Mouse (Mus musculus): ENCODE measurements around the gene Bckdhb. TPM values are rescaled to one million over a fixed set of nuclear protein-coding genes. Genes with fewer than 3 reads are reported as not detected.
"Not testable (repeated sequence)": the region's sequence is repeated elsewhere in the genome, so short reads cannot be mapped to it uniquely, and the experiment has no call there.

Bckdhb gene
- polyA plus RNA-seq, 3 experiments from 2014 or later, result 4.4 to 18.7 (median 12.6) TPM

DNA sequence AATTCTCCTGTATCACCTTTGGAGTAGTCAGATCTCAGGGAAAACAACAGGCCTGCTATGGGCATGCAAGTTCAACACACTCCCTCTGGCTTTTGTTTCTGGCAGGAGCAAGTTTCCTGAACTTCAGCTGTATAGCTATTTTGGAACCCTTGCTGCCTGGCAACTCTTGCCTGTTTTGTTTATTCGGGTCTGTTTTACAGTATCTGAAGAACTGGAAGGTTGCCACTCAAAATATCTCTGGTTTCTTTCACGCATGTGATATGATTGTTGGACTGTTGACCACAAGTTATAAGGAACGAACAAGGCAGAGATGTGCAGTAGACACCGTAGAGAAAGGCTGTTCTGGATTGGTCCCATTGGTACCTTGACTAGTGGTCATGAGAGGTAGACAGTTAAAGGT lies 39.4 kb downstream of the Bckdhb start:
- no peak for ATAC-seq

DNA sequence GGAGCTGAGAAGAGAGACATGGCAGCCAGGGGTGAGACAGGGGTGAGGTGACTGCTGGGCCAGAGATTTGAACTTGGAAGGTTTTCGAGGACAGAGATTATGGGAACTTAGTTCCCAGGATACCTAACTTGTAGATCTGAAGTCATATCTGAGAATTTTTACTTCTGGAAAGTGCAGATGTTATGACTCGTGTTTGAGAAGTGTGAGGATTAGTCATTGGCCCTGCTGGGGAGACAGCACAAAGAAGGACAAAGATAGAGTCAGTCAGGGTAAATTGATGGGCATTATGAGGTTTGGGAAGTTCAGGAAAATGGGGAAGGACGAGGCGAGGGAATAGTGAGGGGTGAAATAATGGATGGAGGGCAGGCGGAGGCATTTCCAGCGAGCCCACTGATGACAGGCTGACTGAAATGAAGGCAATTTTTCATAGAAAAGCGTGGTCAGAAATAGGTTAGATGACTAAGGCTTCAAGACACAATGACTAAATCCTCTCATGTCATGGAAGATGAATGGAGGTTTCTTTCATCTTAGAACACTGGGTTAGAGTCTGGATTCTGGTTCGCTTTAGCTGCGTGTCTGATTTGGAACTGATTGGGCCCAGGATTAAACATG lies 42.6 kb downstream of the Bckdhb start:
- ATAC-seq, result no peak

DNA sequence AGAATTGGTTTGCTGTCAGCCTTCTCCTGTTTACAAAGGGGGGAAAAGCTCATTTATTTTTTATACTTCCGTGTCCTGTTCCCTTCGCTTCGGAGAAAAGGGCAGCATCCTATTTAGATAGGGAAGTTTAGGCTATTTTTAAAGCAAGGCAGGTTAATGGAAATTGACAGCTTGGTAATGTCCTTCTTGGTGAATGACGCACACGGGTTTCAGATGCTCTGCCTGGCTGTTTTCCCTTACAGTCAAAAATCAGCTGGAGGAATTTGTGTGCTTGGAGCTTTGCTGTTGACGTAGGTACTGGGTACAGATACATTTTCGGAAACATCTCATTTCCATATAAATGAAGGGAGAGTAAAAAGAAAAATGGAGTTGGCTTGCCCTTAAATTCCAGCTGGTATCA lies 44.4 kb downstream of the Bckdhb start:
- ATAC-seq, result no peak

DNA sequence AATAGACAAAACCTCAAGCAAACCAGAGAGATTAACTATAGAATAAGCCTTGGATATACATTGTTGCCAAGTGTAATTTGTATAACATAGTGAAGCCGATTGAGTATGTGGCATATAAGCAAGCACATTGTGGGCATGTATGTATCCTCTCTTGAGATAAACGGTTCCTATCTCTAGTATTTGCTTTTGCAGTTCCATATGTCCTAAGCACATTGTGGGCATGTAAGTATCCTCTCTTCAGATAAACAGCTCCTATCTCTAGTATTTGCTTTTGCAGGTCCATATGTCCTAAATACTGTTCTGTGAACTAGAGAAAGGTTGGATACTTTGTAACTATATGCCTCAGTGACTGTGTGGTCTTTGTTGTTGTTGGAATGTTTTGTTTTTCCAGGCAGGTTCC lies 48.5 kb downstream of the Bckdhb start:
- ATAC-seq, result no peak

DNA sequence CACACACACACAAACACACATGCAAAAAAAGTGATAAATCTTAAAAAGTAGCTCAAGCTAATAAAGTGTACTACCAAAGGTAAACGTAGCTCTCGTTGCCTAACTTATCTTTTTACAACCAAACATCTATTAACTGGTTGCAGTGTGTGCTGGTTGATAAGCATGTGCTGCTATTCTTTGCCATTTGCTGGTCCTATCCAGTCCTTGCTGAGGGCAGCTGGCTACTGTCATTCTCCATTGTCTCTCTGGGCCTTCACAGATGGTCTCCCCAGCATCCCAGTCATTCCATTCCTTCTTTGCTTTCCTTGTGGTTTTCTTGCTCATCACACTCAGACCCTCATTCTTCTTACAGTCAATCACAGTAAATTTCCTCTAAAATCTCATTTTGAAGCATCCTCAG lies 50.9 kb downstream of the Bckdhb start:
- no peak for ATAC-seq

DNA sequence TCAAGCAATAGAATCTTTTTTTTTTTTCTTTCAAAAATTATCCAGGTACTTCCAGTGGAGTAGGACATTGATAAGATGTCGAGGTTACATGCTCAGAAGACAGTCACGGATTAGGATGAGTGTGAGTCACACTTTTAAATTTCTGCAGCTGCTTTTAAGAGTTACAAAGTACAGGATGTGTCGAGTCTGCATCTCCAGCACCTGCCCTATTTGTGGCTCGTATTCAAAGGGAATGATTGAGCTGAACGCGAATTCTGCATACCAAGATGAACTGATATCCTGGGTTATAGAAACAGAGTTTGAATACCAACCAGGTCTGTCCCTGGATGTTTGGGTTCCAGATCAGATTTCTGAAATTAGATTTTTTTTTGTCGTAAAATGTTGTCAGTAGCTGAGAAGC lies 56.3 kb downstream of the Bckdhb start:
- no peak for ATAC-seq

DNA sequence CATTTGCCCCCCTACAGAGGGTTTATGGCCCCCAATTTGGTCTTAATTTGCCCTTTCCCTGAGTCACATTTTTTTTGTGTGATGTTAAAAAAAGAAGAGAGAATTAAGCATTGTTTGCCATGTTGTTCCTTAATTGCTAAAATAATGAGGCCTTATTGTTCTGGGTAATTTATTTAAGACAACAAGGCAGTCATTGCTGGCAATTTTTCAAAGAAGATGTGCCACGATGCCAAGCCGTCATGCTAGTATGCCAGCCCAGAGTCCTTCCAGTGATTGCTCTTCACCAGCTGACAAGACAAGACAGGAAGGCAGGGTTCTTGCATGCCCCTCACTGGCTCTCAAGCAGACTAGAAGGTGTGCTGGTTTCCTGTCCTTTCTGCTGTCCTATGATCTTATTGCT lies 84.0 kb downstream of the Bckdhb start:
- no peak for ATAC-seq

DNA sequence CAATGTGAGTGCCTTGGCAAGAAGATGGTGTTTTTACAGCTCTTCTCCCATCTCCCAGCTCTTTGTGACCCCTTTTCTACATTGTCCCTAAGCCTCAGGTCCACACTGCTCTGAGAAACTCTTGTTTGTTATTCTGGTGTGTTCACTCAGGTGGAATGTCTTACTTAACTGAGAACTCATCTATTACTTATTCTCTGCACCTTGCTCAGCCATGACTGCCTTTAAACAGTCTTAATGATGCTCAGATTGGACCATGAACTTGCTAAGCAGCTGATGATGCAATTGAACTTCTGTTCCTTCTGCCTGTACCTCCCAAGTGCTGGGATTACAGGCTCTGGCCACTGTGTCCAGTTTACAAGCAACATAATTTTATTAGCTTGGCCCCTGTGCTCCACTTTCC lies 86.2 kb downstream of the Bckdhb start:
- ATAC-seq, result no peak

DNA sequence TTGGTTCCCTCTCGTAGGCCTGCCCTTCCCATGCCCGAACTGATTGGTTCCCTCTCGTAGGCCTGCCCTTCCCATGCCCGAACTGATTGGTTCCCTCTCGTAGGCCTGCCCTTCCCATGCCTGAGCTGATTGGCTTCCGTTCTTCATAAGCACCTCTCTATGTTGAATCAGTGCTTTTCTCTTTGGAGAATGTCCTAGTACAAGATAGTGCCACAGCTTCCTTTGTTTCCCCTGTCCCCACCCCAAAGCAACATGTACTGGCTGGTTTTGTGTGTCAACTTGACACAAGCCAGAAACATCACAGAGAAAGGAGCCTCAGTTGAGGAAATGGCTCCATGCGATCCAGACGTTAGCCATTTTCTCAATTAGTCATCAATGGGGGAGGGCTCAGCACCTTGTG lies 93.2 kb downstream of the Bckdhb start:
- ATAC-seq, result not testable (repeated sequence)

DNA sequence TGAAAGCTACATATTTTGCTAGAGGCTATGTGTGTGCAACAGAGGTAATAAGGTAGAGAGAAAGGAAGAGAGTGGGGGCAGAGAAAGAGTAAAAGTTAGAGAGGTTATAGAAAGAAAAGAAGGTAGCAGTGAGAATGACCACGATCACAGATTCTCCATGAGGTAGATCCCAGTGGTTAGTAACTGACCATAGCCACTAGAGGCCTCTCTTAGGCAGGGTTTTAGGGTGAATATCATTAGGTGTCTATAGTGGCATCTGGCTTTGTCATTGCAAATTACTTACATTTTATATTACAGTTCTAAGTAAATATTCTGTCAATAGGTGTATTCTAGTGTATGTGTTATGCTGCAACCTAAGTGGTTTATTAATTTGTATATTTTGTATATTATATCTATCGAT lies 94.7 kb downstream of the Bckdhb start:
- peak; percentile 73 for ATAC-seq

DNA sequence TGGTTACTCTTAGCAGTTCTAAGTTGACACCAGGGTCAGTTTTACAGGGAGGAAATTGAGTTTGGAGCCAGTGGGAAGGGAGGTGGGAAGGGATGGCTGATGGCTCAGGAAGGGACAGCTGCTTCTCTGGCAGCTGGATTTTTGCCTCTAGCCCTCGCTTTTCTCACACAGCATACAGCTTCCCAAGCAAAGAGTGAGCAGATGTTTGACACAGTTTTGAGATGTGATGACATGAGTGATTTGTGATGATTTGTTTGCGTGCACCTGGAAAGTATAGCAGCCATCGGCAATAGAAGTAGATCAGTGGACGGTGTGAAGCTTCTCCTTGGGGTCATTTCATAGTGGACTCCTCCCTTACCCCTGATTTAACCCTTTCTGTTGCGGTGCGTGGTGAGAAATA lies 96.2 kb downstream of the Bckdhb start:
- no peak for ATAC-seq

DNA sequence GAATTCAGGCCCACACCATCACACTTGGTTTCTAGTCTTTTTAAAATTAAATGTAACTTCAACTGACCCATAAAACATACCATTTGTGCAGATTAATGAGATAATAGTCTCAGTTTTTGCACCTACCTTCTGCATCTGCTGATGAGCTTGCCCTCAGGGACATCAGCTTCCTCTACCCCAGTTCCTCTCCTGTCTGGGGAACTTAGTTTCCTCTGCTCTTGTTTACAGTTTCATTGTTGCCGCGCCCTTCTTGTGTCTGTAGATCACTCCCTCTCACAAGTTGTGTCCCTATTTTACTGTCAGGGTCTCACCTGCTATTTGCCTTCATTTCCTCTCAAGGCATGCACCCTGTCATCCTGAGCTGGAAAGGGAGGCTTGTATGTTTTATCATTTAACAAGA lies 103.2 kb downstream of the Bckdhb start:
- no peak for ATAC-seq

DNA sequence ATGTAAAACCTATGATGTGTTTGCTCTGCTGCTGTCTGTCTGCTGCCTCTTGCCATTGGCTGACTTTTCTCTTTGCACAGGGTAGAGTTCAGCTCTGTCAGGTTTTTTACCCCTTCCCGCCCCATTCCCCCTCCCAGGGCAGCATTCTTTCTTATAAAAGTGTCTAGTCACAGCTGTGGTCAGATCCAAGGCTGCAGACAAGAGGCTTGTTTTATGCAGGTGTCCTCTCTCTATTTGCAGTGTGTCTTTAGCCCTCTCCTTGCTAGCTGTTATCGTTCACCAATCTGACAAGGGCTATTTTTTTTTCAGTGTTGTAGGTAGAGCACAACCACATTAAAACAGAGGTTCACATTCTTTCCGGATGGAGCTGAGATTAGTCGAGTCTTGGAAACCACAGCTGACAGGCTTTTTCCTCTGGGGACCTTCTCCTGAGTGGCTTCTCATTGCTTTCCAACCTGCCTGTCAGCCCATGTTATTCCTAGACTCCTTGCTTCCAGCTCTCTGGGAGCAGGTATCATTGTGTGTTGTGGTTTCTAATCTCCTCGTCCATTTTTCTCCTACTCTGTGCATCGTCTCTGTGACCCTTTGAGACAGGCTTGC lies 105.8 kb downstream of the Bckdhb start:
- ATAC-seq, result no peak

DNA sequence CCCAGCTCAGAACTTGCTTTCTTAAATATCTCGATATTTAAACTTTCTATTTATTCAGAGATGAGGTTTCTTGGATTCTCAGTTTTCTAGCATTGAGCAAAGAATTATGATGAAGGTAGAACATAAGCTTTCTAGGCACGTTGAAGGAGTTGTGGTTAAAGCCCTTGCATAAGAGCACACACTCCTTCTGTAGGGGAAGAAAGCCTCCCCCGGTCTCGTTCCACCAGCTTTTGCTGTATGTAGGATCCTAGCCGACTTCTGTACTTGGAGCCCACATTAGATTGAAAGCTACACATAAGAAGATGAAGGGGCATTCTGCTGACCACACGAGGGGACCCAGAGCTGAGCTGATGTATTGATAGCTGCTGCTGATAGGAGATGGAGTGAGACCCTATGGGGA lies 106.5 kb downstream of the Bckdhb start:
- ATAC-seq, result no peak

DNA sequence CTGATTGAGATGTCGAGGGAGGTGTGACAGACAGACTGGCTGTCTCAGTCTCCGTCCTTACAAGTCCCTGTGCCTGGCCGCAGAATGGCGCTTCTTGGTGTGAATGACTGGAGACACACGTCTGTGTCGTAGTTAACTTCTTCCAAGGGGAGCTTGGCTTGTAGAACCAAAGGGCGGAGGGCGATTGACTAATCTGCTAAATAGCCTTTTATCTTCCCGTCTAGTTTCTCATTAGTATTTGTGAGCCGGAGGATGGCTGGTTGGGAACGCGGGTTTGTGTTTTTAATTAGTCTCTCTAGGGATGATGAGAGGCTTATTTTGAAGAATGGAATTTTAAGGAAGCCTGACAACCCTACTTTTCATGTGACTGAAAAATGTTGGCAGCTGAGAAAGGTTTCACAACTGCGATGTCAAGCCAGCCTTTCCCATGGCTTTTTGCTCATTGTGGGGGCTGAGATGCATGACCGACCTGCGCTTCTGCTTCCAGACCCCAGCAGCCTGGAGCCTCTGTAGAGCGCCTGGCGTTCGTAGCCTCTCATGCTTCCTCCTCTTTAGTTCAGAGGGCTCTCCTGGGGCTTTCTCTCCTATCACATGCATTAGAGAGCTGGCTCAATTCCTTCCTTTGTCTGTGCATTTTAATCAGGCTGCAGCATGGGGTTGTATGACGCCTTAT lies 107.9 kb downstream of the Bckdhb start:
- no peak for ATAC-seq

DNA sequence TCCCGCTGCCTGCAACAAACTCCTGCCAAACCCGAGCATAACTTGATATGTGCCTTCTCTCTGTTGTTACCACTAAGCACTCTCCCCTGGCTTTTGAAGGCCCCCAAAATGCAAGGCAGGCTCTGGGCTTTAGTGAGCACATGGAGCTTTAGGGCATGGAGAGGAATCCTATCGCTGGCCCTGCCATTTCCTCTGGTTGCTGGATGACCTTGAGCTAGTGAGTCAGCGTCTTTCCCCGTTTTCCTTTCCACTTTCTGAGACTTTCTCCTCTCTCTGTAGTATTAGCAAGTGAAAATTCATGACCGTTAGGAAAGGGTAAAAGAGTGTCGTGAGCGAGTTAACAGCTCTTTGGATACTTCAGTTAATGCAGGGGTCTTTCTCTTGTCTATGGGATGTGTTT lies 111.1 kb downstream of the Bckdhb start:
- ATAC-seq, result no peak

DNA sequence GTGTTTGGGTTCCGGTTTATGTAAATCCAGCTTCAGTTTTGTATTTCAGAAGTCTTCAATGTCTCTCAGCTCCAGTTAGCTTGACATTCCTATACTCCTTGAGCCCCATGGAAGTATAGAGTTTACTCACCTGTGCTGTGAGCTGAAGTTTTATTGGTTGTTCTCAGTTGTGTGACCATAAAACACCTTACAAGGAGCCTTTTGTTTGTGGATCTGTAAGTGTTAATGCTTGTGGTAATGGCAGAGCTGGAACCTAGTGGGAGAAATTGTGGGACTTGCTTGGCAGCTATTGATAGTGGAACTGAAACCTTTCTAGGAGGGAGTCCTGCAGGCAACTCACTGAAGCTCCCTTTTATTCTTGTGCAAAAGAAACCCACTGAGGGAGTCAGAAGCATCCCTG lies 112.3 kb downstream of the Bckdhb start:
- no peak for ATAC-seq

DNA sequence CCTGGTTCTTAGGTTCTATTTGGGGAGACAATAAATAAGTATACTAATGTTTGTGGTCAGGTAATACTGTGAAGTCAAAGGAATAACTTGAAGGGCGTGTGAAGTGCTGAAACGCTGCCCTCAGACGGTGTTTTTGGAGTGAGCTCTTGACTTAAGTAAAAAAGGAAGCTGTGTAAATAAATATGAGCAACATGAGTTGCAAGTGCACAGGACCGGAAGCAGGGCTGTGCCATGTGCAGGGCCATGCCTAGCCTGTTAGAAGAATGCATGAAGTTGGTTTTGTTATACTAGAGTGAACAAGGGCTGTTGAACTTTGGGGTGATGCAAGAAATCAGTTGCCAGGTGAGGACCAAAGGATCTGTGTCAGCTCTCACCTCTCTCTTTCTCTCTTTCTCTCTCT lies 114.0 kb downstream of the Bckdhb start:
- ATAC-seq, result no peak

DNA sequence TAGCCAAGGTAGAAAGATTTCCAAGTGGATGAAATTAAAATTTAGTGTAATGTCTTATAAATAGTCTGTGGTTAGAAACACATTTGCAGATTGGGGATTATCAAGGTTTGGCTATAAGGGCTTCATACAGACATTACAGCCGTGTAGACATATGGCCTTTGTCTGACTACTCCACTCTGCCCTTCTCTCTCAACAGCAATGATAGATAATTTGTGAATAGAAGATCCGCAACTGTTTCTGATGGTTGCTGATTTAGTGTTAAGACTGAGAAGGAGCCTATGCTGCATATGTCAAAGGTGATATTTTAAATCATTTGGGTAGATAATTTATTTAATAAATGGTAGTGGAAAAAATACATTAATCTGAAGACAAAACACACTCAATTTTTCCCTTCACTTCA lies 115.4 kb downstream of the Bckdhb start:
- ATAC-seq, result no peak

DNA sequence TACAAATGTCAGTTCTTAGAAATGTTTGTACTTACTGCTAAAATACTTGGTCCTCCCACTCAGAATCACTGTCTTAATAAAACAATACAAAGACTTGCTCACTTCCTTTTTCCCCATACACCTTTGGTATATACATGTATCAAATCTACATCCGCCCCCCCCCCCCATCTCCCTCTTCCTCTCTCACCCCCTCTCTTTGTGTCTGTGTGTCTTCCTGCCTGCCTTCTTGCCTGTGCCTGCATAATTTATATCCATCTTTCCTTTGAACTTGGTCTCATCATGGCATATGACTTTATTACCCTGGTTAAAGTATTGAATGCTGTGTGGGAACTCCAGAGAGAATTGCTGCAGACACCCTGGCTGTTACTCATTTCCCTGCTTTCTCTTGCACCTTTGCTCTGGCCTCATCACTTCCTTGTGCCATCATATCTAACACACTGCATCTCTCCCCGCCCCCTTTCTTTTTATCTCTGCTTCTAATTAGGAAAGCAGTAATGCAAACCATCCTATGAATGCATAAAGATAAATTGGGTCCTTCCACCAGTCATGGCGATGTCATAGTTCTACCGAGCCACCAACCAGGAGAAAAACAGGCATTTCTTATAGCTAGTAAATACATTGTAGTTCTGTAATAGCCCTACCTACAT lies 116.8 kb downstream of the Bckdhb start:
- peak; percentile 94 for ATAC-seq

DNA sequence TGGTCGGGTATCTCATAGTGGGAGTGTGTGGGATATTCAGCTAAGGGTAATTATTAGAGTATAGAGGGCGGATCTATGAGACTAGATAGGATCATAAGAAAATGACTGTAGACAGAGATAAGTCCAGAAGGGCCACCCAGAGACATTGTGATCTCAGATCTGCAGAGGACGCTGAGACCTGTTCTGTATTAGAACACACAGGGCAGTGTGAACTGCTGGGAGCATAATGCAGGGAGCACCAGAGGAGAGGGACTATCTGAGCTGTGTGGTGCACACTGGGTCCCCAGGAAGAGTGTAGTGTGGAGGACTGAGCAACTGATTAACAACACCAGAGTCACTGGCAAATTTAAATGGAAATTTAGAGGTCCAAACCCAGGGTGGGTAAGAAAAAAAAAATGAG lies 117.6 kb downstream of the Bckdhb start:
- no peak for ATAC-seq

DNA sequence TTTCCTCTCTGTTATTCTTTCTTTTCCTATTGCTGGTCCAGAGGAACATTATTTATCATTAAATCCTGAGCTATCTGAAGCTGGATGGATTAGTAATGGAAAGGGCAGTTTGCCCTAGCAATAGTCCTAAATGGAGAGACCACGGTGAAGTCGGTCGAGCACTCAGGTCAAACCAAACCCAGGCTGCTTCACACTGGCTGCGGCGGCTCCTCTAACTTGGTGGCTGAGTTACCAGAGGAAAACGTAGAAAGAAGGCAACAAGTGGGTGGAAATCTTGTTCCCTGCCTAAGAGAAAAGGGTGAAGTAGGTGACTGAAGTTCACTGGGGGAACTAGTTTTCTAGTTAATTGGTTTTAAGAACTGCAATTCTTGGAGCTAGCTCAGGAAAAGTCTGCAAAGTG lies 119.2 kb downstream of the Bckdhb start:
- ATAC-seq, result no peak

DNA sequence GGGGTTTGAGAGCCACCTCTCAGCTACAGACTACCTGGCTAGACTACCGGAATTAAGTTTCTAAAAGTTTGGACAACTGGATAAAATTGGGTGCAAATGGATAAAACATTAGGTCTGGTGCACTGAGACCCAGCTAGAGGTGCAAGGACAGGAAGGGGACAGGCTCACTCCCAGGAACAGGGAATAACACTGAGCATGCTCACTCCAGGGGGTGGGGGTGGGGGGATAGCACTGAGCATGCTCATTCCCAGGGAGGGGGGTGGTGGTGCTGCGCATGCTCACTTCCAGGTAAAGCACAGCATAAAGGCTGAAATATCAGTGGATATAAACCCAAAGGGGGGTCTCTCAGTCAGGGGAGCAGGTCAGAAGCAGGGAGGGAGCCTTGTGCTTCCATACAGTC lies 120.7 kb downstream of the Bckdhb start:
- ATAC-seq, result no peak

DNA sequence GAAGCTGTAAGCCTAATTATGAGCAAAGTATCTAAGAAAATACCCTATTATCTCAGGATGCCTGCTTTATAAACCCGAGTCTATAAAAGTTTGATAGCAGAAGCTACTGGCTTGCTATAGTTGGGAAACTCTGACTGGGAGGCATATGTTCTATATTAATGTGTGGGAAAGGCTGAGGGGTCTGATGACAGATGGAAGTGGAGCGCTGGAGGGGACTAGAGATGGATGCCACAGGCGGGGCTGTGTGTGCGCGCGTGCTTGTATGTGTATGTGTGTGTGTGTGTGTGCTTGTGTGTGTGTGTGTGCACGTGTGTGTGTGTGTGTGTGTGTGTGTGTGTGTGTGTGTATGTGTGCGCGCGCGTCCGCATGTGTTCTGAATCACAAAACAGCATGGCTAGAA lies 121.4 kb downstream of the Bckdhb start:
- no peak for ATAC-seq

Data from inflammation-experienced regulatory T-cells, adult 6 months (primary cell).